24 mouse cellular contexts compared by ENCODE assay signal in the genomic region with DNA sequence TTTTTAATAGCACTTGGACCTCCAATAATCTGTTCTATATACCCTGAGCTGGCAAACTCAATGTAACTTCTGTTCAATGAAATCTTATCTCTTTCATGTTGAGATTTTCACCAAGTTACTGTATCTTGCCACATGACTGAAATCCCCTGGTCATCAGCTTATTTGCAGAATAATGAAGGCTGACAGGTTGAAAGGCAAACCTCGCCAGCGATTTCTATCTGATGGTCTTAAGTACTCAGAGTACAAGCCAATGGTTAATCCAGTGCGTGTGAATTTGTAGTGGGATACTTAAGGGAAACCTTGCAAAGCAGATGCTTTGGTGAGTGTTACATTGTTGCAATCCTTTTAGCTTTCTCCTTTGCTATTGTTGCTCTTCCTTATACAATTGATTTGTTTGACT.
A peak's percentile ranks its signal among the peaks of the same experiment; 100 is the strongest.
DNase-seq lines count a peak whose midpoint lies in the region; ATAC-seq and TF ChIP-seq lines count a peak whose summit lies in the region.
"Had no signal": no experiment of that assay in that cellular context is flagged by ENCODE, and none has a peak within 500 bp of the region (broad histone marks: within the 10 kb centered on the region; RNA-seq: fewer than 3 reads in every experiment).

No protein-coding gene starts in this region.

- no peaks in the 10 kb centered on the region for H3K4me1 ChIP-seq in hindbrain, postnatal 0 days (ENCODE audit: insufficient read depth, low read length)
- H3K4me1 ChIP-seq in hindbrain, embryonic 10.5 days (replicated peaks) = no peaks in the 10 kb centered on the region
- H3K4me1 ChIP-seq: hindbrain, embryonic 13.5 days had no signal

- H3K36me3 ChIP-seq in hindbrain, postnatal 0 days (ENCODE audit: insufficient read depth, low read length) = no peaks in the 10 kb centered on the region
- no peaks in the 10 kb centered on the region for H3K36me3 ChIP-seq in hindbrain, embryonic 10.5 days
- H3K36me3 ChIP-seq: embryonic facial prominence, embryonic 13.5 days; hindbrain, embryonic 13.5 days had no signal

- H3K27me3 ChIP-seq in hindbrain, postnatal 0 days (ENCODE audit: insufficient read depth, low read length) = no peaks in the 10 kb centered on the region
- no peaks in the 10 kb centered on the region for H3K27me3 ChIP-seq in hindbrain, embryonic 10.5 days (ENCODE audit: insufficient read depth, poor library complexity, severe bottlenecking)
- H3K27me3 ChIP-seq: embryonic facial prominence, embryonic 13.5 days; hindbrain, embryonic 13.5 days had no signal

- no peak overlapping the region for H3K4me3 ChIP-seq in hindbrain, postnatal 0 days (ENCODE audit: low read length)
- no peak overlapping the region for H3K4me3 ChIP-seq in hindbrain, embryonic 10.5 days
- H3K4me3 ChIP-seq: embryonic facial prominence, embryonic 13.5 days; gastrocnemius, adult 2 months; hindbrain, embryonic 13.5 days had no signal

- WGBS in hindbrain, postnatal 0 days = 71% methylated on average over 3 of the region's 3 CpGs
- 79% methylated on average over 3 of the region's 3 CpGs for WGBS in hindbrain, embryonic 10.5 days

- no peak for TF ChIP-seq POLR2A in brain, embryonic 14.5 days (IDR thresholded peaks at IDR 0.05; ENCODE audit: borderline replicate concordance, extremely low read depth, insufficient read depth, insufficient read length, poor library complexity, severe bottlenecking)

- no peak overlapping the region for H3K9ac ChIP-seq in hindbrain, postnatal 0 days (replicated peaks; ENCODE audit: low read length)
- H3K9ac ChIP-seq: embryonic facial prominence, embryonic 13.5 days; forebrain, postnatal 0 days; hindbrain, embryonic 13.5 days had no signal

- TF ChIP-seq CTCF in hindbrain, postnatal 0 days (IDR thresholded peaks at IDR 0.05; ENCODE audit: low read depth) = no peak
- TF ChIP-seq CTCF in brain, embryonic 14.5 days (IDR thresholded peaks at IDR 0.05; ENCODE audit: borderline replicate concordance, extremely low read depth, insufficient read depth, insufficient read length) = no peak

- no peaks in the 10 kb centered on the region for H3K9me3 ChIP-seq in hindbrain, postnatal 0 days (ENCODE audit: low read length)
- no peaks in the 10 kb centered on the region for H3K9me3 ChIP-seq in hindbrain, embryonic 10.5 days
- H3K9me3 ChIP-seq: embryonic facial prominence, embryonic 13.5 days; hindbrain, embryonic 13.5 days had no signal

- H3K4me2 ChIP-seq in hindbrain, postnatal 0 days (ENCODE audit: low read depth, low read length) = no peak overlapping the region
- H3K4me2 ChIP-seq: embryonic facial prominence, embryonic 13.5 days; heart, embryonic 11.5 days; hindbrain, embryonic 13.5 days had no signal

- no peak overlapping the region for H3K27ac ChIP-seq in hindbrain, postnatal 0 days
- no peak overlapping the region for H3K27ac ChIP-seq in hindbrain, embryonic 10.5 days
- H3K27ac ChIP-seq: embryonic facial prominence, embryonic 13.5 days; gastrocnemius, adult 2 months; hindbrain, embryonic 13.5 days had no signal

- DNase-seq in hindbrain, postnatal 0 days (ENCODE audit: low spot score) = peak; percentile 49
- no peak for DNase-seq in hindbrain, embryonic 10.5 days (ENCODE audit: low spot score)
- peak; percentile 30 for DNase-seq in Muller cell, postnatal 12 days (ENCODE audit: inconsistent ontology term)
- DNase-seq in brain, embryonic 14.5 days (ENCODE audit: low read depth) = peak; percentile 37
- DNase-seq in retina, postnatal 7 days (ENCODE audit: low read depth, low spot score) = peak; percentile 8
- no peak for DNase-seq in layer of hippocampus, postnatal 36 days
- DNase-seq: adrenal gland, postnatal 10 days; adrenal gland, postnatal 36 days; cerebellum, adult 11 months; cerebellum, adult 2 months; cerebellum, adult 9-11 months; forebrain, postnatal 0 days; gastrocnemius, adult 2 months; gastrocnemius, postnatal 14 days; heart, adult 11 months had no signal

- ATAC-seq in hindbrain, postnatal 0 days = no peak
- ATAC-seq: activated CD4-positive, CD25-positive, alpha-beta regulatory T cell, adult 4 months; CD4-positive, CD25-positive, alpha-beta regulatory T cell, adult 4 months; forebrain, embryonic 14.5 days; forebrain, postnatal 0 days; hindbrain, embryonic 16.5 days; inflammation-experienced regulatory T-cells, adult 6 months; intestine, embryonic 16.5 days had no signal

Comparison
In these comparisons a context has a peak if more than half of its experiments do, and no peak if none do; other contexts are left out.
1. DNase-seq: peak in hindbrain, postnatal 0 days (single experiment), Muller cell, postnatal 12 days (single experiment), brain, embryonic 14.5 days (single experiment) and retina, postnatal 7 days (single experiment); none in hindbrain, embryonic 10.5 days (single experiment) and layer of hippocampus, postnatal 36 days (0 of 2).